Mouse (Mus musculus) inflammation-experienced regulatory T-cells, adult 6 months (primary cell): ENCODE measurements at regions not wholly inside any gene's neighbourhood (a gene's known extent, or its start where the extent isn't known, plus 50 kb on each side); places are given as distances from the start of the nearest gene placed in this dataset.
A peak's percentile ranks its signal among the peaks of the same experiment; 100 is the strongest.
"Not testable (repeated sequence)": the region's sequence is repeated elsewhere in the genome, so short reads cannot be mapped to it uniquely, and the experiment has no call there.

Experiments used
- ATAC-seq: one replicate; pipeline ENCODE4 v1.8.0; 2017

DNA sequence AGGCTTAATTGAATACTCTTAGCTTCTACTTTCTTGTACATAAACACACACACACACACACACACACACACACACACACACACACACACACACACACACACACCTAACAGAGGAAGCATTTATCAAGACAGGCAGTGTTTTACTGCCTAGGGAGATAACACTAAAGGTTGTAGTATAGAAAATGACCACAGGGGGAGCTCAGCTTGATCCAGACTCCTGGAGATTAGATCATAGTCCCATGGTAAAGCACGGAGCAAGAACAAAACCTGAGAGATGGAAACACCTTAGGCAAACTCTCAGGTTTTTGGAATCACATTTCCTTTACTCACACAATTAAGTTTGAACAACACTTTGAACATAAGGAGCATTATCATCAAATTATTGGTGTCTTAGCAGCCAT, 302.5 kb upstream of the Rnf219 start:
- no peak for ATAC-seq

DNA sequence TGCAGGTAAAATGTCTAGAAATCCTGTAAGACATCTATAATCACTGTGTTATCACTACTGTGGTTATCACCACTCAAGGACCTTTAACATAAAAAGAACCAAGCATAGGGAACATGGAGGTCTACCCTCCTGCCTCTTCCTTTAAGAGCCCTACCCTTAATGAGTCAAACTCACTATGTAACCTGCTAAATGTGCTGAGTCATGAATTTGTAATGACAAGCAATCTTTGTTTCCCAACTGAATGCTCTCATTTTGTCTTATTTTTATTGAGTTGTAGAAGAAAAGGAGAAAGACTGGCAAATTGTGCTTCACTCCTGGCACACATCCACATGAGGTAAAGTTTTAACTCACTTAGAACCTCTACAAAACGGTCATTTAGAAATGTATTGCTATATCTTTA, 301.8 kb upstream of the Rnf219 start:
- no peak for ATAC-seq

DNA sequence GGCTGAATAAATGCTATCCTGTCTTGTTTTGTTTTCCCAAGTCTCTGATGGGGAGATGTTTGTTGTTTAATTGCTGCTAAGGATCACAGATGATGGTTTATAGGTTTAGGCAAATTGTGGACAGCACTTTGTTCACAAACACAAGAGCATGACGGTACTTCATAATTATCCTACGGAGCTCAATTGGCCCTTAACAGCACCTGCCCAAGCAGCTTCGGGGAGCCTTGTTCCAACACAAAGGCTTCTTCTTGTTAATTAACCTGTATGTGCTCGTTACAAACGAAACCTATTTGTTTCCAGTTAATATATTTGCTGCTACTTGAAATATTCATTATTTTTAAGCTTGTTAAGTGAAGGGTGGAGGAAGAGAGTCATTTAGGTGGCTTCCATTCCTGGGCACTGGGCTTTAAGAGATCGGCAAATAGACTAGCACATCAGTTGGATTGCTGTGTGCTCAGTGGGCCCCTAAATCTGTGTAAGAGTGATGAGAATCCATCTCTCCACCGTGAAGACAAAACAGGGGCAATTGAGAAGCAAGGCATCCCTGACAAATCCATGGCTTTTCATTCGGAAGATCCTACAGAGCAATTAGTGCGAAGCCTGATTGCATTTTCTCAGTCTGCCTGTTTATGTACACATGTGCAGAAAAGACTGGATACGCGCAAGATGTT, 299.6 kb upstream of the Rnf219 start:
- no peak for ATAC-seq

DNA sequence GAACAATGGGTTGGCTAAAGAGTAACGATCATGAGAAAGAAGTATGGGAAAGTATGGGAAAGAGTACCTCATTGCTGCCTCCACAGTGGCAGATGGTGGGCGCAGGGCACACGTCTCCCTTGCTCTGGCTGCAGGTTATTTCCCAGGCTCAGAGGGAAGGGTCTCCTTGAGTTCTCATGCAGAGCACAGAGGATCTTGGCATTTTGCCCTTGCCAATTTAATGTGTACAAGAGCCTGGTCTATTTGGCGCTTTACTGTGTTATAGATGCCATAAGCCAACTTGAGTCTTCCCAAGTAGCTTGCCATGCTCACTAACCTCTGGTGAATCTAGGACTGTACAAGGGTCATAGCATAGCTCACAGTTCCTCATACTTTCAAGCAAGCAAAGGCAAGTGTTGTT, 296.7 kb upstream of the Rnf219 start:
- no peak for ATAC-seq

DNA sequence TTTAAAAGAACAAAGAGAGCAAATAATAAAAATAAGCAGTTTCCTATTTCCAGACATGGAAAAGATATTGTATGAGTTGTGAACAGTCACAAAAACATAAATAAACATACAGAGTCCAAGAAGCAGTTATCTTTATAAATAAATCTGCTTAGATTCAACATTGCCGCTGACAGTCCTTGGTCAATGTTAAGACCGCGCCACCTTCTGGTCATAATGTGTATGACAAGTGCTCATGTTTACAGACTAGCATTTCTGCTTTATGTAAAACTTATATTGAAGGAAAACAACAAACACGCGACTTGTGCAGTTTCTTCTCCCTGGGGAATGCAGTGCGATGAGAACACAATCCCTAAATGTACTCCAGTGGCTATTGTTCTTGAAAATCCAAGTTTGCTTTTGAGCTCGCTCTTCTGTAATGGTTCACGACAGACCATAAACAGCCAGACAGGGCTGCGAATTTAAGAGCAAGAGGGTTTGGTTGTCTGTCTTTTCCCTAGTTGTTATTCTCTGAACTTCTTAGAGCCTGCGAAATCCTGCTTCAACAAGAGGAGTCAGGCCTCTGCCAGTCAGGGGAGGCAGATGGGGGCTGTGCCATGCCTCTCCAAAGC, 291.6 kb upstream of the Rnf219 start:
- ATAC-seq = peak; percentile 54

DNA sequence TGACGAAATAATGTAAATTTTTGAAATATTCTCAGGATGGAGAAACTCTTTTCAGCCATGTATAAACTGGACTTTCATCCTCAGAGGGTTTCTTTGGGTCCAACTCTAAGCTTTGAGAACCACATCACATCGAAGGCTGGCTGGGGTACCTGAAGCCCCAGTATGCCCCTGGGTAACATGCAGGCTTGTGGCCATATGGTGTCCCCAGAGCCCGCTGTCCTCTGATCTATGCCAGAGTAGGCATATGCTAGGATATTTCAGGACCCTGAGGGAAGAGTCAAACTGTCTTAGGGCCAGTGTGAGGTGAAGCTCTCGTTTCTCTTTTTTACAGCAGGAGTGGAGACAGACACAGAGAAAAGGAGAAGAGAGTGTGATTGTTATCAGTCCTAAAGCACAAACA, 289.6 kb upstream of the Rnf219 start:
- no peak for ATAC-seq

DNA sequence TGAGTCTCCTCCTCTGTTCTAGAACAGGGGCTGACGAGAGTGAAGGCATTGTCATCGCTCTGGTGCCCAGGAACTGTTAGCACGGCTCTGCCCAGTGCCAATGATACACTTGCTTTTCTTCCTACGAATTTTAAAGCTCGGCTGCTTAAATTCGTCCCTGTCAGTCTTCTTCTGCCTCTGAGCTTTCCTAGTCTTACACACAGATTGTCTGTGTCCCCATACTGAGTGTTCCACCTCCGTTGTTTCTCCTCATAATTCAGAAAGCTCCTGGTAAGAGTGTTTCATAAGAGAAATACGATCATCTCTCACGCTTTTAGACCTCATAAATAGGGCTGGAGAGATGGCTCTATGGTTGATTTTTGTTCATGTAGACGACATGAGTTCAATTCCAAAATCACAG, 282.9 kb upstream of the Rnf219 start:
- no peak for ATAC-seq

DNA sequence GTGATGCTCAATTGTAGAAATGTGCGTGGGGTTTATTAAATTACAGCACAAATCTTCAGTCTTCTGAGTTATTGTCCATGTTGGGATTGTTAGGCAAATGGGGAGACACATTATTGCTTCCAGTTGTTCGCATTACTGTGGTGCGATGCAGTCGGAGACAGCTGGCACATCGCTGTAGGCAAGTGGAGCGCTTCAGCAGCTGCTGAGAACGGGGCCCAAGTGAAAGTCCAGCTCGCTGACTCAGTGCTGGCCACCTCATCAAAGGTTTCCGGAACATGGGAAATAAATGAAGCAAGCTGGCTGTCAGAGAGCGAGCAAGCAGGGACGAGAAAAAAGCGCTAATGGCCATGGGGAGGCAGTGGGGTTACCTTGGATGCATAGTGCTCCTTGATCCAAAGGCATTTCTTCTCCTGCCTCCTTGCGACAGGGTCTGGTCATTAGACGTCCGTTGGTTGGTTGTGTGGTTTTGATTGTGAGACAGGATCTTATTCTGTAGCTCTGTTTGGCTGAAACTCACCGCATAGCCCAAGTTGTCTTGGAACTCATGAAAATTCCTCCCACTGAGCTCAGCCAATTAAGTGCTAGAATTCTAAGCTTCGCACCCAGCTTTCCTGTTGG, 274.0 kb upstream of the Rnf219 start:
- ATAC-seq = no peak

DNA sequence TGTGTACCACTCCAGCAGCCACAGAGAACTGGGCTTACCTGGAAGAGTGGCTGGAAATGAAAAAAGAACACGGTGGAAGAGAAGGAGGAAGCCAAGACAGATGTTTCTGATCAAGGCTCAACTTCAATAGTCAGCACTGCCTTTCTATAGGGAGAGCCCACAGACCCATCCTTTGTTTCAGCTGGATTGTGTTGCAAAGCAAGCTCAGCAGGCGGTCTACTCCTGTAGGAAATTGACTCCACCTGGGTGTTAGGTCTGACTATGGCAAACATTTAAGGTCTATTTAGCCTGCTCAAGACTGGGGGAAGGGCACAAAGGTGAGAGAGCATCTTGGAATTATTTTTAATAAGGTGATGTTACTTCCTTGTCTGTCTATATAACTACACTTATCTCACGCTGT, 266.9 kb upstream of the Rnf219 start:
- ATAC-seq = no peak

DNA sequence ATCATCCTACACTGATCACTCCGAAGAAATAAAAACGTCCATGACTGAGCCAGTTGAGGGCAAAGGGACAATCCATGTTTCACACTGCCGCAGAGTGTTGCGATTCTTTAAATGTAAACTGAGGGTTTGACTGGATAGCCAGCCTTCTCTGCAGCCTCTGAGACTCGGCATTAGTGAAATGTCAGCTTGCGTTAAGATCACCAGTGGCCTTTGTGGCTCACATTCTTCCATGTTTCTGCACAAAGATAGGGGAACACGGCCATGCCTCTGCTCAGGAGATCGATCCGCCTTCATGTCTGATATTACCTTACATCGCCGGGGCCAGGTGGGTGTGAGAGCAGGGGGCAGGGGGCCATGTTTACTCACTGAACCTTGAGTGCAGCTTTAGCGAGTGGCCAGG, 262.6 kb upstream of the Rnf219 start:
- ATAC-seq = no peak

DNA sequence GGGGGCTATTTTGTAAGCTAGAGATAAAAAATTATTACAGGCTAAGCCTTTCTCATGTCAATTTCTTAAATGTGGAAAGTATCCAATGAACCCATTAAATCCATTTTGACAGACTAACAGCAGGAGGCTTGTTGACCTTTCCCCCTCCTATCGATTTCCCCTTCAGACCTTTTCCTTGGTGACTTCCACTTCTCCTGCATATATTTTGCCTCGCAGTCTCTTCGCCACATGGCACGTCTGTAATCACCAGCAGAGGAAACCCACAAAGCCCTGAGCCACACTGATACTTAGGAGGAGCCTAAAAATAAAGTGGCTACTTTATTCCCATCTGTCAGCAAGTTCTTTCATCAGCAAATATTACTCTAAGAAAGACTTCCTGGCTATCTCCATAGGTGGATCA, 247.5 kb upstream of the Rnf219 start:
- no peak for ATAC-seq

DNA sequence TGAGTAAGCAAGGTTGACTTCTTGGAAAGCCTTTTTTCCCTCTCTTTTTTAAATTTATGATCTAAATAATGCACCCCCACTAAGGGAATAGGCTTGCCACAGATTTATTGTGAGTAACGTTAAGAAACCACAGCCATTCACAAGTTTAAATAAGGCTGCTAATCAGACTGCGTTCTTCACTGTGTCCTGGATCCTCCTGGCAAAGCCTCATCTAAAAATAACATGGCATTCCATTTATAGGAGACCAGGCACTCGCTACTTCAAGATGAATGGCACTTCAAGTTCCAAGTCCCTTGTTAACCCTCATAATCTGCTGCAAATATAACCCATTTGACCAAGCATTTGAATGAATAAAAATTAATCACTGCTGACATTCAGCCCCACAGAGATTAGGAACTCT, 211.8 kb upstream of the Rnf219 start:
- no peak for ATAC-seq

DNA sequence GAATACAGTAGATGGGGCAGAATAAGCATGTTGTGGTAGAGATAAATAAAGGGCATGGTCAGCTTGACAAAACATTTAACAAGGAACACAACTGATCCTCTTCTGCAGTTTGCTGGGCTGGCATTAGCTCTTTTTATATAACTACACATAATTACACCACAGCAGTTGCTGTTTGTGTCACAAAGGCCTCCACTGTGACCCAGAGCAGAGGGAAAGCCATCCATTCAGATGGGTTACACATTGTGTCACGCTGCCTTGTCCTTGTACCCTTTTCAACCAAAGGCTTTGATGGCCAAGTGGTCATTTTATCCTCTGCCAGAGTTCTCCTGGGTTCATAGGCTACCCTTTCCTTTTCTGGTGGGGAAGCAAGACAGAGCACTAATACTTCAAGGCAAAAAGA, 209.6 kb upstream of the Rnf219 start:
- no peak for ATAC-seq

DNA sequence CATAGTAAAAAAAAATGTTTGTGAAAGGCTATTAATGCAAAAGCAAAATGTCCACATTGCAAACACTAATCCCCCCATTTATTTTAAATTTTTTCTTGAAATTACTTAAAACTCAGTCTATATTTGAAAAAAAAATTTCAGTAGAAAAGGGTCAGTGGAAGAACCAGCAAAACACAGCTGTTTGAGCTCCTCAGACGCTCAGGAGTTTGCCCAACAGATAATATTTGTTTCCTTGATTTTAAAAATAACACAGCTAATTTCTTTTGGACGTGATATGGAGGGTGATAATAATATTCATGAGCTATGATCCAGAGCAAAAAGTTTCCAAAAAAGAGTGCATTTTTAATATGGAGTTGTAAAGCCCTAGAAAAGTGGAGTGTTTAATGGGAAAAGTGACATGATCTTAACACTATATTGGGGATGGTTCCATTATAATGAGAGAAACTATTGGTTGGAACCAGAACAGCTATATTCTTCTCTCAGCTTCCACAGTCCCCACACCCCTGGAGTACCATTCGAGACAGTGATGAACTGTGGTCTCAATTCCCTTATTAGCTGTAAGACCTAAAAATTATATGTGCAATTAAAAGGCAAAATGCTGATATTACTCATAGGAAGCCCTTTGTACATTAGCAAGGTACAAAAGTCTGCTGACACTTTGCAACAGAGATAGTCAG, 209.0 kb upstream of the Rnf219 start:
- ATAC-seq = no peak

DNA sequence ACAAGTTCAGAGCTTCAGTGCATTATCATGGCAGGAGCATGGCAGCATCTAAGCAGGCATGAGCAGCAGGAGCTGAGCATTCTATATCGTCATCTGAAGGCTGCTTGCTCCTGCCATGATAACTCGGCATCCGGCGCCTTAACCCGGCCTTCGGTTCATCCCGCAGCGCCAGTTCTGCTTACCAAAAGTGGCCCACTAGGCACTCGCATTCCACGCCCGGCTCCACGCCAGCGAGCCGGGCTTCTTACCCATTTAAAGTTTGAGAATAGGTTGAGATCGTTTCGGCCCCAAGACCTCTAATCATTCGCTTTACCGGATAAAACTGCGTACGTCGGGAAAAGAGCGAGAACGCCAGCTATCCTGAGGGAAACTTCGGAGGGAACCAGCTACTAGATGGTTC, 193.2 kb upstream of the Rnf219 start:
- ATAC-seq = not testable (repeated sequence)

DNA sequence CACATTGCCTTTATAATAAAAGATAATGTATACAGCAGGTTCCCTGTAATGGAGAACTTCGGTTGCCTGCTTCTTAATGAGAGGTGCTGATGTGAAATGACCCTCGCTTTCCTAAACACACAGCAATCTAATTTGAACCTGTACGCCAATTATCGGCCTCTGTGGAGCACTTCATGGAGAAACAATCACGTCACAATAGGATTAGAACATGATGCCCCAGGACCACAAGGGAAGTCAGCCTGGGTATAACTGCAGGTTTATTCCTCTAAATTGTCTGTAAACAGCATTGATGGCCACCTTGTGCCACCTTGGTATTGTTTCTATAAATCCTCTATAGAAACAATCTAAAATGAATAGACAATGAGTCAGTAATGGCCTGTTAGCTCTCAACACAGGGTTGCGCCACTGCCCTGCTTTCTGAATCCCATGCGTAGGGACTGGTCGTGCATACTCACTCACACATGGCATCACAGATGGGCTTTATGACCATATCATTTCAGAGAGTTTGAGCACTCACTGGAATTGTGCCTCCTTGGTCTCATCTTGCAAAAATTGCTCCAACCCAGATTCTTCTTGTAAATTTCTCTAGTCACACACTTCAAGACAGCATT, 179.9 kb upstream of the Rnf219 start:
- no peak for ATAC-seq

DNA sequence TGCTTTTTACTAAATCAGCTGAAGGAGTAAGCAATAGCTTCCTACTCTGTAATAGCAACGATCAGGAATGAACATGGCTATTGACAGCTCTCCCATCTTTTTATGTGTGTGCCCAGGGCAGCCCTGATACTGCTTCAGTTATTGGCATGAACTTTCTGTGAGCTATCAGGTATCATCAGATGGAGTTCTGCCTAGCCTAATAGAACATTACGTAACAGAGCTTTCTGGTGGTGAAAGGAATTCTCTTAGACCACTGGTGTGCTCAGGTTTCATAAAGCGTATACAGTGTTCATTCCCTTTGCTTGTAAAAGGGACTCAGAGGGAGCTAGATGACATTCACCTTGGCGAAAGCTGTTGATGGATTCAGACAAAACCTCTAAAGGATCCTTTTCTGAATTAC, 176.5 kb upstream of the Rnf219 start:
- no peak for ATAC-seq

DNA sequence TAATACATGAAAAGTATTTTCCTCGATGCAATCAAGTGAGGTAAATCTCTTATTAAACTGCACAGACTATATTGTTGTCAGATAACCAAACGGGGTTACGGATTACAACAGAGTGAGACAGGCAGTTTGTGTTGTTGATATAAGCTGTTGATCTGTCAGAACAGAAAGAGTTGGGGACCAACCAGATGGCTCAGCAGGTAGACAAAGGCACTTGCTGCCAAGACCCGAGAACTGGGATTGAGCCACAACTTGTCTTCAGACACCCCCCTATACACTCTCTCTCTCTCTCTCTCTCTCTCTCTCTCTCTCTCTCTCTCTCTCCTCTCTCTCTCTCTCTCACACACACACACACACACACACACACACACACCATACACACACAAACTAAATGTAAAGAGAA, 172.7 kb upstream of the Rnf219 start:
- no peak for ATAC-seq

DNA sequence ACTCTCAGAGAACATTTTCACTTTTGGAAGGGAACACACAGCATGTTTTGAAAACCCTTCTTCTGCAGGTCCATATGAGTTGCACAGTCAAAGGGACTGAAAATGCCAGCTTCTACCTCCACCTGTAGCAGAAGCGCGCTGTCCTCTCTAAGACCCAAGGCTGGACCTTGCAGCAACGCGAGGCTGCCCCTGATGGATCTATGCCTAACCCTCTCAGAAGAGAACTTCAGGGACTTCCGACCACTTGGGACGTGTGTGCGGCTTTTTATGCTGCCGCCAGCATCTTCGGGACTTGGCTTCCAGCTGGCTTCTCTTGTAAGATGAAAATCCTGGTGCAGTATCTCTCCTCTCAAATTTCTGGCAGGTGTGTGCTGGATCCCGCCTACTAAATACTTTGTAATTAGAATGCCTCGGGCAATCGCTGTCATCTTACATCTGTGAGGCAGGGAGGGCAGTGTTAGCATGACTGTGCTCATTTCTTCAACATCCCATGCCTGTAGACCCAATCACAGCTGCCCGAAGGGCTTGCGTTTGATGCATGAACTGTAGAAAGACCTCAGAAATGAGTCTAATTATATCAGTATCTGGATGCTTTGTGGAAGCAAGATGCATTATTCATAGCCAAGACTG, 171.8 kb upstream of the Rnf219 start:
- ATAC-seq = no peak

DNA sequence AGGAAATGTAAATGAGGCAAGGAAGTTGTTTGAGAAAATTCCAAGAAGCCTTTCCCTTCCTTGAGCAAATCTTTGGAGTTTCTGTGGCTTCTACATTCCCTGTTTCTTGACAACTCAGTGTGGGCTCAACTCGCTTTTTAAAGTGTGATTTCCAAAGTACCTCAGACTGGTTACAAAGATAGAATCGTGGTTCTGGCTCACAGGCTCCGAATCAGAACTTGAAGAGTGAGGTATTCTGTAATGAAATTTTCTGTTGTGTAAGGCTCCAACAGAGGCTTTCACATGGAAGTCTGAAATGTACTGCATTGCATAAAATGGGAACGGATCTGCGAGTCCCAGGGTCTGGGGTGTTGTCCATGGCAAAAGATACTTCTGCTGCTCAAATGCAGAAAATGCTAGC, 170.2 kb upstream of the Rnf219 start:
- ATAC-seq = no peak

DNA sequence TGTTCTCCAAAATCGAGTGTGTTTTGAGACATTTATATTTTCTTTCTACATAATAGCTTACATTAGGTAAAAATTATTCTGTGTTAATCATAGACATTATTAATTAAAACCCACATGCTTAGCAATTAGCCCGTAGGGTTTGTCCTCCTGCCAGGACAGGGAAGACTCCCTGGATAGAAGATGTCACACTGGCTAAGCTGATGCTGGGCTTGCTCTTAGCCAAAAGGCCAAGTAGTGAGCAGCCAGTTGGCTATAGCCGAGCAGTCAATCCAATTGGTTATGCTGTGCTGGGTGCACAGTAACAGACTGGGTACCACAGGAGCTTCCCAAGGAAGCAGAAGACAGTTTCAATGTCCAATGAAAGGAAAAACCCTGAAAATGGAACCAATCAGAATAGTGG, 166.0 kb upstream of the Rnf219 start:
- no peak for ATAC-seq

DNA sequence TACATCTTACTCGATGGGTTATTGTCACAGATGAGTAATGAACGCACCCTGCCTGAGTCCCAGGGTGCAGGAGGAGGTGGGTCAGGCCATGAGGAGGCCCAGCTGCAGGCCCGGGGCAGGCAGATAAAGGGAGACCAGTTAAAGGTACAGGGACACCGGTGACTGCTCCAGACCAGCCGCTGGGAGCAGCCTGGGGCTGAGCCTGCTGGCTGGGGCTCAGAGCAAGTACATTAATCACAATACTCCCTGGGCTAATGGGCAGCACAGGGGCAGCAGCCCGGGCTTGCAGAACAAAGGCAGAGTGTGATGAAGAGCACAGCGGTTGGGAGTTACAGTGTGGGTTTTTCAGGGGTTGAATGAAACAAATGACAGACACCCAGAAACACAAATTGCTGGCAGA, 154.4 kb upstream of the Rnf219 start:
- ATAC-seq = no peak

DNA sequence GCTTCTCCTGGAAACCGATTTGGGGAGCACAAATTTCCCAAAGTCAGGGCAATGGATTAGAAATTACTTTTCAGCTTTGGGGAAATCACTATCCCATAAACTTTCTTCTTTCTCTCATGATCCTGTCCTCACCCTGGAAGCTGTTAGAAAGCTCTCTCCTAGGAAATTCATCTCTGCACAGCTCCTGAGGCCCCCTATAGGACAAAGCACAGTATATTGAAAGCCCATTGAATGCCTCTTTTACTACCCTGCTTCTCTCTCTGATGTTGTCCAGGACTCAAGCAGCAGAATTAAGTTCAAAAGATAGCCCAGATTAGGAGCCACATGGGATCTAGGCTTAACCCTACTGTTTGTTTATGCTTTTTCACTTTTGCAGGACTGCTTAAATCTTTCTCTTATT, 139.3 kb upstream of the Rnf219 start:
- ATAC-seq = no peak
